Mouse (Mus musculus): ENCODE measurements around the gene Ppm1n. TPM values are rescaled to one million over a fixed set of nuclear protein-coding genes. Genes with fewer than 3 reads are reported as not detected.

The Ppm1n gene
- polyA plus RNA-seq, 1 experiment from 2014 or later, result not detected

- 82% methylated on average over 12 of the region's 12 CpGs for WGBS
- Histone ChIP-seq H3K4me2 (replicated peaks; ENCODE audit: low read depth, low read length) (no peak overlapping the region), H3K9ac (replicated peaks; ENCODE audit: low read length) (no peak overlapping the region), H3K4me1 (ENCODE audit: insufficient read depth, low read length) (peaks cover 28% of the 10 kb centered on the region), H3K4me3 (ENCODE audit: low read length) (no peak overlapping the region), H3K27me3 (ENCODE audit: insufficient read depth, low read length) (peaks cover 60% of the 10 kb centered on the region), H3K27ac (ENCODE audit: low read length) (no peak overlapping the region), H3K36me3 (ENCODE audit: insufficient read depth, low read length) (no peaks in the 10 kb centered on the region), H3K9me3 (ENCODE audit: low read length) (no peaks in the 10 kb centered on the region)
- ATAC-seq (ENCODE audit: low FRiP score, low TSS enrichment), result no peak
Observed at GRCm38 (mm10) chr7:19303046-19303305, 23.1 kb upstream of the Ppm1n start.

GRCm38 (mm10) chr7:19302264-19303045 is 22.6 kb upstream of the Ppm1n start:
- peak overlapping the region; percentile 42 for H3K9ac ChIP-seq (replicated peaks; ENCODE audit: low read length)
- no peaks in the 10 kb centered on the region for H3K36me3 ChIP-seq (ENCODE audit: insufficient read depth, low read length)
- 48% methylated on average over 13 of the region's 13 CpGs for WGBS
- peaks cover 60% of the 10 kb centered on the region for H3K27me3 ChIP-seq (ENCODE audit: insufficient read depth, low read length)
- peak overlapping the region; percentile 51 for H3K4me2 ChIP-seq (replicated peaks; ENCODE audit: low read depth, low read length)
- H3K9me3 ChIP-seq (ENCODE audit: low read length), result no peaks in the 10 kb centered on the region
- peaks cover 24% of the 10 kb centered on the region for H3K4me1 ChIP-seq (ENCODE audit: insufficient read depth, low read length)
- H3K27ac ChIP-seq (ENCODE audit: low read length), result no peak overlapping the region
- no peak for ATAC-seq (ENCODE audit: low FRiP score, low TSS enrichment)
- peak overlapping the region; percentile 55; the same call in 1 of the 2 replicates for H3K4me3 ChIP-seq (ENCODE audit: low read length)

GRCm38 (mm10) chr7:19301461-19302263 is 21.8 kb upstream of the Ppm1n start:
- Histone ChIP-seq H3K4me3 (ENCODE audit: low read length) (peak overlapping the region; percentile 55), H3K4me2 (replicated peaks; ENCODE audit: low read depth, low read length) (peak overlapping the region; percentile 51), H3K27me3 (ENCODE audit: insufficient read depth, low read length) (peaks cover 53% of the 10 kb centered on the region), H3K36me3 (ENCODE audit: insufficient read depth, low read length) (no peaks in the 10 kb centered on the region), H3K9me3 (ENCODE audit: low read length) (no peaks in the 10 kb centered on the region), H3K4me1 (ENCODE audit: insufficient read depth, low read length) (peaks cover 24% of the 10 kb centered on the region), H3K9ac (replicated peaks; ENCODE audit: low read length) (peak overlapping the region; percentile 49), H3K27ac (ENCODE audit: low read length) (no peak overlapping the region)
- ATAC-seq (ENCODE audit: low FRiP score, low TSS enrichment), result no peak
- WGBS, result 7% methylated on average over 16 of the region's 16 CpGs

- H3K36me3 ChIP-seq (ENCODE audit: insufficient read depth, low read length), result no peaks in the 10 kb centered on the region
- WGBS, result under 1% methylated on average over 29 of the region's 29 CpGs
- no peaks in the 10 kb centered on the region for H3K9me3 ChIP-seq (ENCODE audit: low read length)
- H3K9ac ChIP-seq (replicated peaks; ENCODE audit: low read length), result peak overlapping the region; percentile 41; the same call in 1 of the 2 replicates
- H3K4me1 ChIP-seq (ENCODE audit: insufficient read depth, low read length), result peaks cover 24% of the 10 kb centered on the region
- H3K4me3 ChIP-seq (ENCODE audit: low read length), result peak overlapping the region; percentile 55
- peaks cover 44% of the 10 kb centered on the region for H3K27me3 ChIP-seq (ENCODE audit: insufficient read depth, low read length)
- H3K27ac ChIP-seq (ENCODE audit: low read length), result no peak overlapping the region
- peak overlapping the region; percentile 51 for H3K4me2 ChIP-seq (replicated peaks; ENCODE audit: low read depth, low read length)
- peak; percentile 85 for ATAC-seq (ENCODE audit: low FRiP score, low TSS enrichment)
Observed at GRCm38 (mm10) chr7:19300501-19301421, 20.9 kb upstream of the Ppm1n start.

- Histone ChIP-seq H3K9ac (replicated peaks; ENCODE audit: low read length) (no peak overlapping the region), H3K9me3 (ENCODE audit: low read length) (no peaks in the 10 kb centered on the region), H3K4me2 (replicated peaks; ENCODE audit: low read depth, low read length) (no peak overlapping the region), H3K27ac (ENCODE audit: low read length) (no peak overlapping the region), H3K4me3 (ENCODE audit: low read length) (no peak overlapping the region), H3K4me1 (ENCODE audit: insufficient read depth, low read length) (peaks cover 14% of the 10 kb centered on the region; the same call in 1 of the 2 replicates), H3K27me3 (ENCODE audit: insufficient read depth, low read length) (peaks cover 29% of the 10 kb centered on the region), H3K36me3 (ENCODE audit: insufficient read depth, low read length) (no peaks in the 10 kb centered on the region)
- ATAC-seq (ENCODE audit: low FRiP score, low TSS enrichment), result no peak
- WGBS, result 25% methylated on average over 3 of the region's 3 CpGs
Observed at GRCm38 (mm10) chr7:19299194-19299593, 19.3 kb upstream of the Ppm1n start.

GRCm38 (mm10) chr7:19297794-19298193 is 17.9 kb upstream of the Ppm1n start:
- WGBS, result 88% methylated on average over 5 of the region's 5 CpGs
- H3K27ac ChIP-seq (ENCODE audit: low read length), result no peak overlapping the region
- peaks cover 15% of the 10 kb centered on the region for H3K27me3 ChIP-seq (ENCODE audit: insufficient read depth, low read length)
- no peaks in the 10 kb centered on the region for H3K36me3 ChIP-seq (ENCODE audit: insufficient read depth, low read length)
- H3K9me3 ChIP-seq (ENCODE audit: low read length), result no peaks in the 10 kb centered on the region
- no peak overlapping the region for H3K4me2 ChIP-seq (replicated peaks; ENCODE audit: low read depth, low read length)
- H3K9ac ChIP-seq (replicated peaks; ENCODE audit: low read length), result no peak overlapping the region
- no peak overlapping the region for H3K4me3 ChIP-seq (ENCODE audit: low read length)
- no peak for ATAC-seq (ENCODE audit: low FRiP score, low TSS enrichment)
- peaks cover 10% of the 10 kb centered on the region; the same call in 1 of the 2 replicates for H3K4me1 ChIP-seq (ENCODE audit: insufficient read depth, low read length)

- no peak for ATAC-seq (ENCODE audit: low FRiP score, low TSS enrichment)
- WGBS, result 87% methylated on average over 6 of the region's 6 CpGs
Observed at GRCm38 (mm10) chr7:19297034-19297433, 17.2 kb upstream of the Ppm1n start.

GRCm38 (mm10) chr7:19295503-19296185 is 15.8 kb upstream of the Ppm1n start:
- Histone ChIP-seq H3K9ac (replicated peaks; ENCODE audit: low read length) (peak overlapping the region; percentile 69), H3K27me3 (ENCODE audit: insufficient read depth, low read length) (no peaks in the 10 kb centered on the region)

More at GRCm38 (mm10) chr7:19297034-19297433, 17.2 kb upstream of the Ppm1n start:
- H3K4me1 ChIP-seq (ENCODE audit: insufficient read depth, low read length), result peaks cover 9% of the 10 kb centered on the region; the same call in 1 of the 2 replicates
- no peaks in the 10 kb centered on the region for H3K36me3 ChIP-seq (ENCODE audit: insufficient read depth, low read length)
- H3K9ac ChIP-seq (replicated peaks; ENCODE audit: low read length), result no peak overlapping the region
- no peaks in the 10 kb centered on the region for H3K9me3 ChIP-seq (ENCODE audit: low read length)
- H3K27me3 ChIP-seq (ENCODE audit: insufficient read depth, low read length), result peaks cover 8% of the 10 kb centered on the region
- H3K4me3 ChIP-seq (ENCODE audit: low read length), result no peak overlapping the region
- no peak overlapping the region for H3K4me2 ChIP-seq (replicated peaks; ENCODE audit: low read depth, low read length)
- H3K27ac ChIP-seq (ENCODE audit: low read length), result no peak overlapping the region

More at GRCm38 (mm10) chr7:19295503-19296185, 15.8 kb upstream of the Ppm1n start:
- Histone ChIP-seq H3K4me3 (ENCODE audit: low read length) (peak overlapping the region; percentile 48), H3K36me3 (ENCODE audit: insufficient read depth, low read length) (no peaks in the 10 kb centered on the region), H3K9me3 (ENCODE audit: low read length) (no peaks in the 10 kb centered on the region), H3K4me2 (replicated peaks; ENCODE audit: low read depth, low read length) (peak overlapping the region; percentile 67), H3K27ac (ENCODE audit: low read length) (no peak overlapping the region), H3K4me1 (ENCODE audit: insufficient read depth, low read length) (peaks cover 5% of the 10 kb centered on the region)
- ATAC-seq (ENCODE audit: low FRiP score, low TSS enrichment), result peak; percentile 83
- WGBS, result 12% methylated on average over 21 of the region's 22 CpGs
